In the genomic region with DNA sequence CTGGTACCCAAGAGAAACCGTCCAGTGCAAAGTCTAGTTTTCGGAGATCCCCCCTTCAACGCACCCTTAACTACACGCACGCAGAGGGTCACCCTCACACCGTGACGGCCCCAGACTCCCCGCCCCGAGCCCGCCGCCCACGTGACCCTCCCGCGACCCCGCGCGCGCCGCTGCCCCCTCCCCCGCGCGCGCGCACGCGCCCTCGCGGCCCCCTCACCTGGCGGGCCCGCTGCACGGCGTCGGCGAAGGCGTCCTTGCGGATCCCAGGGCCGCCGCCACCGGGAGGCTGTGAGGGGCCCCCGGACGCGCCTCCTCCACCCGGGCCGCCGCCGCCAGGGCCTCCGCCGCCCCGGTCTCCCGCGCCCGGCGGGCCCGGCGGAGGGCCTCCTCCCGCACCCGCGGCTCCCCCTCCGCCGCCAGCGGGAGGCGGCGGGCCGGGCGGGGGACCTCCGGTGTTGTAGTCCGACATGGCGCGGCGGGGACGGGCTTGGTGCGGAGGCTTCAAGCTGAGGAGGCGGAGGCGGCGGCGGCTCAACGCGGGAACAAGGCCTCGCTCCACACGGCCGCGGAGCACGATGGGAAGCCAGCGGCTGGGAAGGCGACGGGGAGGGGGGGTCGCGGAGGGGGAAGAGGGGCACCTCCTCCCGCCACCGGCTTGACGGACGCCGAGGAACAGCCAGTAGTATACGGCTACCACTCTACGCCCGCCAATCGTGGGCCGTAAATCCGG, we compare ENCODE assay signal across 8 mouse cellular contexts. TPM values are rescaled to one million over a fixed set of nuclear protein-coding genes. Genes with fewer than 3 reads are reported as not detected.
DNase-seq lines count a peak whose midpoint lies in the region; ATAC-seq and TF ChIP-seq lines count a peak whose summit lies in the region.

Gene Khsrp, minus strand, starts transcription at position 592 of the 730 bp plus-strand sequence.

- peaks cover 8% of the 10 kb centered on the region for H3K4me1 ChIP-seq in cerebellum, adult 2 months (ENCODE audit: control insufficient read depth, insufficient read depth, low read length)
- H3K4me1 ChIP-seq in heart, postnatal 0 days (ENCODE audit: control insufficient read depth, insufficient read depth), result peaks cover 19% of the 10 kb centered on the region

- H3K36me3 ChIP-seq in heart, postnatal 0 days (replicated peaks; ENCODE audit: control insufficient read depth, insufficient read depth, low read length), result peaks cover 26% of the 10 kb centered on the region

- H3K9me3 ChIP-seq in heart, postnatal 0 days (replicated peaks; ENCODE audit: control insufficient read depth, low read length), result no peaks in the 10 kb centered on the region

- H3K4me3 ChIP-seq in cerebellum, adult 2 months (replicated peaks; ENCODE audit: insufficient read depth, low read depth, low read length), result peak within 1 kb of the TSS; percentile 82
- peak within 1 kb of the TSS; percentile 86 for H3K4me3 ChIP-seq in heart, postnatal 0 days (ENCODE audit: low read depth, low read length)

- peak within 1 kb of the TSS; percentile 60 for H3K27ac ChIP-seq in cerebellum, adult 2 months (ENCODE audit: insufficient read depth, low read length)
- peak within 1 kb of the TSS; percentile 94 for H3K27ac ChIP-seq in heart, postnatal 0 days (ENCODE audit: low read depth)

- peak; percentile 70 for TF ChIP-seq POLR2A in cerebellum, adult 2 months (IDR thresholded peaks at IDR 0.05; ENCODE audit: borderline replicate concordance, insufficient read depth, low read length)

- WGBS in cerebellum, adult 2 months, result 1% methylated on average over 98 of the region's 99 CpGs
- under 1% methylated on average over 68 of the region's 99 CpGs for WGBS in heart, postnatal 0 days

- TF ChIP-seq CTCF in cerebellum, adult 2 months (IDR thresholded peaks at IDR 0.05; ENCODE audit: borderline replicate concordance, insufficient read depth, low read depth, low read length), result no peak
- no peak for TF ChIP-seq CTCF in heart, postnatal 0 days (IDR thresholded peaks at IDR 0.05; ENCODE audit: low read depth)

- no peak for DNase-seq in cerebellum, adult 2 months
- DNase-seq in cerebellum, adult 9-11 months, result no peak
- peak; percentile 39 for DNase-seq in T-cell, adult 2 months (ENCODE audit: low spot score)
- peak; percentile 12 for DNase-seq in heart, postnatal 0 days (ENCODE audit: low spot score)
- DNase-seq in kidney, postnatal 4 days, result peak; percentile 69 to 73
- peak; percentile 55 for DNase-seq in lung, postnatal 10 days
- DNase-seq in retina, postnatal 1 day, result peak; percentile 61

- no peaks in the 10 kb centered on the region for H3K27me3 ChIP-seq in cerebellum, adult 2 months (ENCODE audit: control insufficient read depth, insufficient read depth, low read length)
- H3K27me3 ChIP-seq in heart, postnatal 0 days (ENCODE audit: control insufficient read depth, insufficient read depth, low read length), result no peaks in the 10 kb centered on the region

- no peak for ATAC-seq in erythroid progenitor cell, adult 5-6 weeks (replicated peaks; ENCODE audit: low FRiP score, poor library complexity, severe bottlenecking)
- no peak for ATAC-seq in heart, postnatal 0 days (ENCODE audit: insufficient read depth, low read depth)

- no peak for TF ChIP-seq EP300 in heart, postnatal 0 days (IDR thresholded peaks at IDR 0.05; ENCODE audit: low read depth)

- peak within 1 kb of the TSS; percentile 100 for H3K9ac ChIP-seq in heart, postnatal 0 days (replicated peaks; ENCODE audit: low read depth, low read length)

- H3K4me2 ChIP-seq in heart, postnatal 0 days (ENCODE audit: low read depth, low read length), result peak within 1 kb of the TSS; percentile 94

RNA-seq across cellular contexts. Expression of gene Khsrp, which starts in this region (rescaled TPM):
- 67.7 and 70.3 TPM in 2 replicates for polyA plus RNA-seq in cerebellum, adult 2 months (2012; rRNA removed)
- total RNA-seq in erythroid progenitor cell, adult 5-6 weeks (2015; ENCODE audit: low replicate concordance), result 87.6 and 97.7 TPM in 2 replicates
- 85.6 and 85.9 TPM in 2 replicates for total RNA-seq in erythroid progenitor cell, adult 5-6 weeks (2017; ENCODE audit: low replicate concordance)
- 40.7 and 55.0 TPM in 2 replicates for total RNA-seq in heart, postnatal 0 days (2014; rRNA removed; ENCODE audit: low replicate concordance)
- polyA plus RNA-seq in heart, postnatal 0 days (2015; fragmentation: Nextera tagmentation; extraction: Ambion mirVana), result 16.0 and 18.2 TPM in 2 replicates

Comparison
In these comparisons a context has a peak if more than half of its experiments do, and no peak if none do; other contexts are left out.
1. DNase-seq: peak in T-cell, adult 2 months (single experiment), heart, postnatal 0 days (single experiment), kidney, postnatal 4 days (2 of 2), lung, postnatal 10 days (single experiment) and retina, postnatal 1 day (single experiment); none in cerebellum, adult 2 months (0 of 2) and cerebellum, adult 9-11 months (single experiment).